Mouse (Mus musculus): Measurements from ENCODE around the gene Gpx1. TPM values are rescaled to one million over a fixed set of nuclear protein-coding genes. Genes with fewer than 3 reads are reported as not detected.

Gpx1 gene
- polyA plus RNA-seq, 1 experiment: 905 TPM

GRCm38 (mm10) chr9:108339886-108340257, 1.2 kb downstream of the Gpx1 start:
- DNase-seq (ENCODE audit: low read depth): no peak

DNA sequence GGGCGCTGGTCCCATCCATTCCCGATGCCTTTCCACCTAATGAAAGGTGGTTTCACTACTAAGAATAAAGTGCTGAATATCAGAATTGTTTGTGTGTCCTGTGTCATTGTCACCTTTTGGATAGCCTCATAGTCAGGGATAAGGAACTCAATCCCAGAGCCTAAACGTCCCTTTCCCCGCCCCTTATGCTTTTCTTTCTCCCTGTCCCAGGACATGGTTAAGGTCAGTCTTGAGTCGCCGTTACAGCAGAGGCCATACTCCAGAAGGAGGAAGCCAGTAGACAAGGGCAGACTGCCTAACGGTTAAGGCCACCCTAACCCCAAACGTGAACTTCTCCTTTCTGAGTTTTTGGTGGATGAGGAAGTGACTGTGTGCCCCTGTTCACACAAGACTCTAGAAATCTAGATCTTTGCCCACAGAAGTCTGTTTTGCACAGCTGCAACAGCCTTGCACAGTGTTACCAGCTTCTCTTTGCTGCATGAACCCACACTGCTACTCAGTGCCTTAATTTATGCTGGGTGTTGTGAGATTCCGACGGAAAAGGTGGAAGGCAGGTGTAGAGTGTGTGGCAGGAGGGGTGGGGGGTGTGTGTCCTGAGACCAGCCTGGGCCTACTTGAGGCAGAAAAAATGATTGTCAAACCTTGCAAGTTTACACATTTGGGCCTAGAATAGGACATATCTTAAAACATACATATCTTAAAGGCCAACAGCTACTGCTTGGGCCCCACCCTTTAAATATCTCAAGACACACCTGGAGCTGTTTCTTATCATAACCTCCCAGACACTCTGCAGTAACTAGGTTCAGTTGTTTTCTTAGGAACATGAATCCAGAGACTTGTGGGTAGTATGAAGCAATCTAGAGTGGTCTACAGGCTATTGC, 1.8 kb downstream of the Gpx1 start:
- no peak for DNase-seq (ENCODE audit: low read depth)

GRCm38 (mm10) chr9:108341139-108341475, 2.4 kb downstream of the Gpx1 start:
- no peak for DNase-seq (ENCODE audit: low read depth)

DNA sequence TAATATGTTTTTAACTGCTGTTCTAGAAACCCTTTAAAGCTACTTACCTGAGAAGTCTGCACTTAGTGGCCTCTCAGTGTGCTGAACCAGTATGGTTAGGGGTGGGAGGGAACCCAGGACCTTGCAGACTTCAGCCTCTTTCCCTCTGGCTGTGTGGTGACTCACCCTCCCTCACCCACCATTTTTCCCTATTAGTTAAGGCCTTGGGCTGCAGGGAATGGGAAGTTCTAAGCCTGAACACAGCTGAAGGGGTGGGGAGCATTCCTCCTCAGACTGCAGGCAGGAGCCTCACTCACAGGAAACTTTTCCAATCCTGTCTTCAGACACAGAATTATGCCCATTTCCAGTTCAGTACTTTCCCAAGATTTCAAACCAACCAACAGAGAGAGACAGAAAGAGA, 3.1 kb downstream of the Gpx1 start:
- no peak for DNase-seq (ENCODE audit: low read depth)

DNA sequence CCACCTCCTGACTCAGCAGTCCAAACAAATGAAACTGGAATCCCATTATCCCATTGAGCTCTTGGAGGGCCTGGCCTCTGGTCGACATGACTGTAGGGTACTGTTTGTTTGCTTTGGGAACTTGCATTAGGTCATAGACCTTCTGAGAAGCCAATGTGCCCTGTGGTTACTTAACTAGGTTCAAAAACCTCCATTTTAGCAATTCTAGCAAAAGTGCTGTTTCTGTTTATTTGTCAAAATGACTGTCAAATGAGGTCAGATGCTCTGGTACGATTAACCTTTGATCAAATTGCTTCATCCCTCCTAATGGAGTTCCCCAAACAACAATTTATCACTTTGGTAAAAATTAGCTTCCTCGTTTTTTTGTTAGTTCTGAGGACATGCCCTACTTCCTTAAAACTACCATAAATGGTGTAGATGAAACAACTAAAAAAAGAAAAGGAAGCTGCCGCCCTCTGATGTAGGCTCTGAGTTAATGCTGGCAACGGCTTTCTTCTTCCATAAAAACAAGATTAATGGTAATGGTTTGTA, 3.7 kb downstream of the Gpx1 start:
- DNase-seq (ENCODE audit: low read depth): no peak

DNA sequence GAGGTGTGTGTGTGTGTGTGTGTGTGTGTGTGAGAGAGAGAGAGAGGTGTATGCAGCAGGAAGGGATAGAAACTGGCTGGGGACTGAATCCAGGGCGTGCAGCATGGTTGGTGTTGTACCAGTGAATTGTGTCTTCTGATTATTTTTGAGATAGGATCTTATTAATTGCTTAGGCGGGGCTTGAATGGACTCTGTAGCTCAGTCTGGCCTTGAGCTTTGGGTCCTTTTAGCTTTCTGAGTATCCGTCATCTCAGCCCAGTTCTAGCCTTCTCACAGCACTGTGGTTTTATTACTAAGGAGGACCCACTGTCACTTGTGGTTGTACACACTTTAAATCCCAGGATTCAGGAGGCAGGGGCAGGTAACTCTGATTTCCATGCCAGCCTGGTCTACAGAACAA, 4.6 kb downstream of the Gpx1 start:
- DNase-seq (ENCODE audit: low read depth): no peak

DNA sequence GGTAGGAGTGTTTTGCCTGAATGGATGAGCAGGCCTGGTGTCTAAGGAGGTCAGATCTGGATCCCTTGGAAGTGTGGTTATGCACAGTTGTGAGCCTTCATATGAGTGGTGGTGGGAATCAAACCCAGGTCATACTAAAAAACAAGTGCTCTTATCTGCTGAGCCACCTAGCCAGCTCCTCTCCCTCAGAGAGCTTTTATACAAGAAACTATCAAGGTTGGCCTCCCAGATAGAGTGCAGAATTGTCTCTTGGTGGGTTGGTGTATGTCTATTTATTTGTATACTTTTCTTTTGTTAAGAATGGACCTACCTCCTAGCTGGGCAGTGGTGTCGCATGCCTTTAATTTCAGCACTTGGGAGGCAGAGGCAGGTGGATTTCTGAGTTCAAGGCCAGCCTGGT, 5.1 kb downstream of the Gpx1 start:
- no peak for DNase-seq (ENCODE audit: low read depth)

GRCm38 (mm10) chr9:108344471-108344870, 5.8 kb downstream of the Gpx1 start:
- no peak for DNase-seq (ENCODE audit: low read depth)

- no peak for DNase-seq (ENCODE audit: low read depth)
Observed at GRCm38 (mm10) chr9:108347024-108347423, 8.3 kb downstream of the Gpx1 start.

DNA sequence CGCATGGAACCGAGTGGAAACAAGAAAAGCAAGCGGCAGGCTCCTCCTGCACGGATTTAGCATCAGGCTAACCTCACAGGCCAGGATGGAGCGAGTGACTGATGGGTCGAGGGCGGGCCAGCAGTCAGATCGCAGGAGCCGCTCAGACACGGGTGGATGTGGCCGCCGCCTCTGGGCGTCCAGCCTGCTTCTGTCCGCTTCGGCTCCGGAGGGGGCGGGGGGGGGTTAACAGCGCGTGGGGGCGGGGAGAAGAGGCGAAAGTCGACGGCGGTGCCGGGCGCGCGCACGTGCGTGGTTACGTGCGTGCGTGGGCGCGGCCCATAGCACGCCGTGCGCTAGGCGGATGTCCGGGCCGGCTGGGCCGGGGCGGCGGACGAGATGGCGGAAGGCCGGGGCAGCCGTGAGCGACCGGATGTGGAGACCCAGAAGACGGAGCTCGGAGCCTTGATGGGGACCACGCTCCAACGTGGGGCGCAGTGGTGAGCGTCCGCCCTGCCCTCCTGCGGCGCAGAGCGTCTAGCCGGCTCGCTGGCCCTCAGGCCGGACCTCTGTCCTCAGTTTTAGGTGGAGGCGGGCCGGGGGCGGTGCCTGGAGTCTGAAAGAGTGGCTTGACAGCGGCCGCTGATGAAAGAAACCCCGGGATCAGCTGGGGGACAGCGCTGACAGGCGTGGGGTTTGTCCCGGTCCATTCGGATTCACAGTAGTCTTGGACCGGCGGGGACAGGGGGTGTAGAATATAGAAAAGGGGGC, 9.0 kb downstream of the Gpx1 start, which contains the start of gene Usp4:
Gene Usp4 (plus strand): TSS at position 314 of the 750 bp plus-strand sequence.
- no peak for DNase-seq (ENCODE audit: low read depth)

- DNase-seq (ENCODE audit: low read depth): no peak
Observed at GRCm38 (mm10) chr9:108348290-108348680, 9.6 kb downstream of the Gpx1 start.

DNA sequence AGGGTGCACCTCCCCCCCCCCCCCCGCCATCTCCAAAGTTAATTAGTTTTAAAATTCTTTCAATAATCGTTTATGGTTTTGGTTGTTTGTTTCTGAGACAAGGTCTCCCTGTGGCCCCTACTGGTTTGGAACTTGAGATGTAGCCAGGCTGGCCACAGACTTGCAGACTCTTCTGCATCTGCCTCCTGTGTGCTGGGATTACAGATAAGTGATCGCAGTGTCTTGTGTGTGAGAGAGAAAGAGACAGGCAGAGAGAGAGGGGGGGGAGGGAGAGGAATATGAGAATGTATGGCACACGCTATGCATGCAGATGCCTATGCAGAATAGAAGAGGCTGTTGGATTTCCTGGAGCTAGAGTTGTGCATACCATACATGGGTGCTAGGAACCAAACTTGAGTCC, 11.0 kb downstream of the Gpx1 start:
- no peak for DNase-seq (ENCODE audit: low read depth)

DNA sequence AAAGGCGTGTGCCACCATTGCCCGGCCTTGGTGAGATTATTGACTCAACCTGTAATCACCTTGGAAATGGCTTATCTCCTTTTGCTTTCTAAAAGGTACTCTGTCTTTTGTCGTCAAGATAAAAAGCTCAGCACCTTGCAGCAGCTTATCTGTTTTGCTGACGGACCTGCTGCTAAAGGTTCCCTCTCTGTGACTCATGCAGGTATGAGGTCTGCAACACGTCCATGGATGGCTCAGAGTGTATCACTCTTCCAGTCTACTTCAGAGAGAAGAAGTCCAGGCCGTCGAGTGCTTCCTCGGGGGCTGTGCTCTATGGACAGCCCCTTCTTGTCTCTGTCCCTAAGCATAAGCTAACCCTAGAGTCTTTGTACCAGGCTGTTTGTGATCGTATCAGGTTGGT, 39.5 kb downstream of the Gpx1 start:
- DNase-seq (ENCODE audit: low read depth): no peak

GRCm38 (mm10) chr9:108378736-108379135, 40.0 kb downstream of the Gpx1 start:
- DNase-seq (ENCODE audit: low read depth): no peak

DNA sequence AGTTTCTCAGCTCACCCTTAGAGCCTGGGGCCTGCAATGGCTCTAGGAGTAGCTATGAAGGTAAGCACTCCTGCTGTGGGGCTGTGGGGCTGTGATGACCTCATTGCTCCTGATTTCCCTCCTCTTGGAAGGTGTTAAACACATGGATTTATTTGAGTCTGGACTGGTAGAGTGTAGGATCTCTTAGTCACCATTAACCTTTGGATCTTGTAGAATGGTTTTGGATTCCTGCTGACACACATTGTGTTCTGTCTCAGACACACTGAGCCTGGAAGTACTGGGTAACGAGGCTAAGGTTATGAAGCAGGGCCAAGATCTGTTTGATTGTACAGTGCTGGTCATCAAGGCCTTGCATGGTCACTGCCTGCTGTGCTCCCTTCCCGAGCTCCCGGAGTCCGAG, 40.6 kb downstream of the Gpx1 start:
- no peak for DNase-seq (ENCODE audit: low read depth)

- DNase-seq (ENCODE audit: low read depth): no peak
Observed at GRCm38 (mm10) chr9:108381382-108381781, 42.7 kb downstream of the Gpx1 start.

- DNase-seq (ENCODE audit: low read depth): no peak
Observed at GRCm38 (mm10) chr9:108385006-108385405, 46.3 kb downstream of the Gpx1 start.

DNA sequence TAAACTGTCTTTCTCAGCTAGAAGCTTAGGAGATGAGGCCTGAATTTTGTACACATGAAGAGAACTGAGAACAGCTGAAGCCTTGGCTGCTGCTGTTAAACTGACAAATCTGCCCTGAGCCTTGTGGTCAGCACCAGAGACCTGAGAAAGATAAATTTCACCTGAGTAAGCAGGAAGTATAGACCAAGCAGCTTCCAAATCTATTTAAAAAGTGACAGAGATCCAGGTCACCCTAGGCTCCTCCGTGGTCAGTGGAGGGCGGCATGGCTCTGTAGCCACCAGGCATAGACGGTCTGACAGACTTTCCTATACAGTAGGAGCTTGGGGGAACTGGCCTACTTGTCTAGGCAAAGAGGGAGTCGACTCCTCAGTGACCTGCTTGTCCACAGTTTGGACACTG, 48.1 kb downstream of the Gpx1 start:
- DNase-seq (ENCODE audit: low read depth): no peak

- no peak for DNase-seq (ENCODE audit: low read depth)
Observed at GRCm38 (mm10) chr9:108388601-108389000, 49.9 kb downstream of the Gpx1 start.

- no peak for DNase-seq (ENCODE audit: low read depth)
Observed at GRCm38 (mm10) chr9:108389220-108389619, 50.5 kb downstream of the Gpx1 start.

Measured in gonadal fat pad, adult 2 months (tissue).